Mouse (Mus musculus): Measurements from ENCODE around the gene Mllt1. TPM values are rescaled to one million over a fixed set of nuclear protein-coding genes. Genes with fewer than 3 reads are reported as not detected.

The Mllt1 gene
- polyA plus RNA-seq, 1 experiment from 2014 or later: 73.1 TPM

Other genes with a start within 250 kb of the Mllt1 start
- 388 and 402 TPM in 2 replicates for gene Ndufa11, start 217.6 kb downstream of the Mllt1 start, polyA plus RNA-seq (2016; fragmentation: Nextera tagmentation; extraction: Ambion mirVana)
- gene Vmac, start 217.4 kb downstream of the Mllt1 start, polyA plus RNA-seq (2016; fragmentation: Nextera tagmentation; extraction: Ambion mirVana): 14.1 and 14.5 TPM in 2 replicates
- gene Nrtn, start 177.9 kb downstream of the Mllt1 start, polyA plus RNA-seq (2016; fragmentation: Nextera tagmentation; extraction: Ambion mirVana): 4.5 and 4.7 TPM in 2 replicates
- gene Dus3l, start 170.7 kb downstream of the Mllt1 start, polyA plus RNA-seq (2016; fragmentation: Nextera tagmentation; extraction: Ambion mirVana): 45.0 and 45.6 TPM in 2 replicates
- gene Prr22, start 165.2 kb downstream of the Mllt1 start, polyA plus RNA-seq (2016; fragmentation: Nextera tagmentation; extraction: Ambion mirVana): 1.7 and 1.8 TPM in 2 replicates
- gene Rfx2, start 104.4 kb downstream of the Mllt1 start, polyA plus RNA-seq (2016; fragmentation: Nextera tagmentation; extraction: Ambion mirVana): 4.0 and 5.3 TPM in 2 replicates
- not detected in 2 replicates for gene Acsbg2, start 61.0 kb downstream of the Mllt1 start, polyA plus RNA-seq (2016; fragmentation: Nextera tagmentation; extraction: Ambion mirVana)
- 0.44 and 0.52 TPM in 2 replicates for gene 1700061G19Rik, start 59.9 kb downstream of the Mllt1 start, polyA plus RNA-seq (2016; fragmentation: Nextera tagmentation; extraction: Ambion mirVana)
- not detected in 2 replicates for gene Acer1, start 46.7 kb upstream of the Mllt1 start, polyA plus RNA-seq (2016; fragmentation: Nextera tagmentation; extraction: Ambion mirVana)
- 191 and 192 TPM in 2 replicates for gene Clpp, start 54.9 kb upstream of the Mllt1 start, polyA plus RNA-seq (2016; fragmentation: Nextera tagmentation; extraction: Ambion mirVana)
- gene Alkbh7, start 61.9 kb upstream of the Mllt1 start, polyA plus RNA-seq (2016; fragmentation: Nextera tagmentation; extraction: Ambion mirVana): 42.5 and 45.1 TPM in 2 replicates
- gene Pspn, start 64.6 kb upstream of the Mllt1 start, polyA plus RNA-seq (2016; fragmentation: Nextera tagmentation; extraction: Ambion mirVana): 0.60 and 1.1 TPM in 2 replicates
- 78.7 and 80.7 TPM in 2 replicates for gene Gtf2f1, start 75.9 kb upstream of the Mllt1 start, polyA plus RNA-seq (2016; fragmentation: Nextera tagmentation; extraction: Ambion mirVana)
- 0.25 and 0.54 TPM in 2 replicates for gene Gm17949, start 76.1 kb upstream of the Mllt1 start, polyA plus RNA-seq (2016; fragmentation: Nextera tagmentation; extraction: Ambion mirVana)
- gene Khsrp, start 96.1 kb upstream of the Mllt1 start, polyA plus RNA-seq (2016; fragmentation: Nextera tagmentation; extraction: Ambion mirVana): 53.9 and 55.1 TPM in 2 replicates
- 0.12 TPM in 1 of 2 replicates, not detected in the other for gene Slc25a41, start 106.2 kb upstream of the Mllt1 start, polyA plus RNA-seq (2016; fragmentation: Nextera tagmentation; extraction: Ambion mirVana)
- 7.2 and 8.0 TPM in 2 replicates for gene Crb3, start 123.7 kb upstream of the Mllt1 start, polyA plus RNA-seq (2016; fragmentation: Nextera tagmentation; extraction: Ambion mirVana)
- gene Slc25a23, start 124.4 kb upstream of the Mllt1 start, polyA plus RNA-seq (2016; fragmentation: Nextera tagmentation; extraction: Ambion mirVana): 7.0 and 8.2 TPM in 2 replicates
- 2.0 and 2.8 TPM in 2 replicates for gene Dennd1c, start 143.1 kb upstream of the Mllt1 start, polyA plus RNA-seq (2016; fragmentation: Nextera tagmentation; extraction: Ambion mirVana)
- 34.4 and 35.5 TPM in 2 replicates for gene Tubb4a, start 152.4 kb upstream of the Mllt1 start, polyA plus RNA-seq (2016; fragmentation: Nextera tagmentation; extraction: Ambion mirVana)
- 8.0 and 8.8 TPM in 2 replicates for gene Tnfsf9, start 169.9 kb upstream of the Mllt1 start, polyA plus RNA-seq (2016; fragmentation: Nextera tagmentation; extraction: Ambion mirVana)
- gene Cd70, start 214.4 kb upstream of the Mllt1 start, polyA plus RNA-seq (2016; fragmentation: Nextera tagmentation; extraction: Ambion mirVana): not detected in 2 replicates

All from embryonic facial prominence, embryonic 10.5 days (tissue).